Mouse (Mus musculus): ENCODE results near the gene Tcap. TPM values are rescaled to one million over a fixed set of nuclear protein-coding genes. Genes with fewer than 3 reads are reported as not detected.

Tcap gene
- polyA plus RNA-seq, 1 experiment from 2014 or later, result 0.16 TPM

DNA sequence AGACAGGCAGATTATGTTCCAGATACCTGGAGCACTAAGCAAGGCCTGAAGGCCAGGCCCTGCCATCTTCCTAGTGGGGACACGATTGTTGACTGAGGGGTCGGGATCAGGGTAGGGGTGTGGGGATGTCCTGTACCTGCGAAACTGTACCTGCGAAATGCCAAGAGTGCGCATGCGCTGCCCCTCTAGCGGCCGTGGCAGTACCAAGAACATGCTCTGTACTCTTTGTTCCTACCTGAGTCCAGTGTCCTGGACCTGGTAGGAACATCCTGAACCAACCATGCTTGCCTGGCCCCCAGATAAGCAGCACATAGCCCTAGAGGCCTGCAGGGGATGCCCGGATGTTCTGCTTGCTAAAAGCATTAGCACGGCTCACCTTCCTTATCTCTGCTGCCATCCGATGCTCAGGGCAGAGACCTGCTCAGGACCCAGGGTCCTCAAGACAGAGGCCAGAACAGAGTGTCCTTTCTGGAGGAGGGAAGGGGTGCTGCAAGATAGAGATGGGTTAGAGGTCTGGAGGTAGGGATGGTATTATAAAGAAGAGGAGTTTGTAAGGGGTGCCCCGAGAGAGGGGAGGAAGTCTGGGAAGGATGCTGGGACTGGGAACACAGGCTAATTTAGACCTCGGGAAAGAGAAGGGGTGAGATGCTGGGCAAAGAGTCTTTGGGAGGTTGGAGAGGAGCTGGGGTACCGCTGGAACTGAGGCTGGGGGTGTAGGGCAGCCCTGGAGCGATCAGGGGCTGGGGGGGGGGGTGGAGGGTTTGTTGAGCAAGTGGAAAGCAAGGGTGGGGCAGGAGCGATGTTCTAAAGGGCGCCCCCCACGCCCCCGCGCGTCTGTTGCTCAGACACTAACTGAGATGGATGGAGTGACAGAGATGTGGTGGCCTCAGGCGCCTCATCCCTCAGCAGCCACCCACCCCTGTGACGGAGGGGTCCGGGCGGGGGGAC lies 2.3 kb downstream of the Tcap start, which contains the start of gene Pnmt:
Gene Pnmt, plus strand, starts transcription at position 813 of the 948 bp plus-strand sequence.
- 52% methylated on average over 25 of the region's 25 CpGs for WGBS
- ATAC-seq, result no peak
- Histone ChIP-seq H3K36me3 (ENCODE audit: control insufficient read depth, insufficient read depth, low read length) (no peaks in the 10 kb centered on the region), H3K27me3 (replicated peaks; ENCODE audit: control insufficient read depth, insufficient read depth, low read length) (peaks cover 17% of the 10 kb centered on the region), H3K4me1 (ENCODE audit: control insufficient read depth, insufficient read depth, low read depth, low read length) (no peaks in the 10 kb centered on the region), H3K9me3 (ENCODE audit: control insufficient read depth, low read length) (no peaks in the 10 kb centered on the region), H3K4me2 (ENCODE audit: low read length) (peak within 1 kb of the TSS; percentile 16), H3K9ac (ENCODE audit: low read depth, low read length) (peak within 1 kb of the TSS; percentile 32; the same call in 1 of the 2 replicates), H3K4me3 (ENCODE audit: low read length) (no peak within 1 kb of the TSS), H3K27ac (ENCODE audit: low read depth, low read length) (no peak within 1 kb of the TSS)

DNA sequence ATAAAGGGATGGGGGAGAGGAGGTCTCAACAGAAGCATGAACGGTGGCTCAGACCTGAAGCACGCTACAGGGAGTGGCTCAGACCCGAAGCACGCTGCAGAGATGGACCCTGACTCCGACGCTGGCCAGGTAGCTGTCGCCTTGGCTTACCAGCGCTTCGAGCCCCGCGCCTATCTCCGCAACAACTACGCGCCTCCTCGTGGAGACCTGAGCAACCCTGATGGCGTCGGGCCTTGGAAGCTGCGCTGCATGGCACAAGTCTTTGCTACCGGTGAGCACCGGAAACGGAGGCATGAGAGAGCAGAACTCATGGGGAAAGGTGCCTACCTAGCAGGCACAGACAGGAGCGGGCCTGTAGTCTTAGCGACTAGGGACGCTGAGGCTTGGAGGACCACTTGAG lies 3.0 kb downstream of the Tcap start:
- H3K9me3 ChIP-seq (ENCODE audit: control insufficient read depth, low read length), result no peaks in the 10 kb centered on the region
- no peak overlapping the region for H3K4me3 ChIP-seq (ENCODE audit: low read length)
- H3K27me3 ChIP-seq (replicated peaks; ENCODE audit: control insufficient read depth, insufficient read depth, low read length), result peaks cover 17% of the 10 kb centered on the region
- WGBS, result 19% methylated on average over 24 of the region's 24 CpGs
- ATAC-seq, result no peak
- H3K9ac ChIP-seq (ENCODE audit: low read depth, low read length), result peak overlapping the region; percentile 32; the same call in 1 of the 2 replicates
- H3K4me1 ChIP-seq (ENCODE audit: control insufficient read depth, insufficient read depth, low read depth, low read length), result no peaks in the 10 kb centered on the region
- H3K27ac ChIP-seq (ENCODE audit: low read depth, low read length), result no peak overlapping the region
- peak overlapping the region; percentile 16 for H3K4me2 ChIP-seq (ENCODE audit: low read length)
- no peaks in the 10 kb centered on the region for H3K36me3 ChIP-seq (ENCODE audit: control insufficient read depth, insufficient read depth, low read length)

DNA sequence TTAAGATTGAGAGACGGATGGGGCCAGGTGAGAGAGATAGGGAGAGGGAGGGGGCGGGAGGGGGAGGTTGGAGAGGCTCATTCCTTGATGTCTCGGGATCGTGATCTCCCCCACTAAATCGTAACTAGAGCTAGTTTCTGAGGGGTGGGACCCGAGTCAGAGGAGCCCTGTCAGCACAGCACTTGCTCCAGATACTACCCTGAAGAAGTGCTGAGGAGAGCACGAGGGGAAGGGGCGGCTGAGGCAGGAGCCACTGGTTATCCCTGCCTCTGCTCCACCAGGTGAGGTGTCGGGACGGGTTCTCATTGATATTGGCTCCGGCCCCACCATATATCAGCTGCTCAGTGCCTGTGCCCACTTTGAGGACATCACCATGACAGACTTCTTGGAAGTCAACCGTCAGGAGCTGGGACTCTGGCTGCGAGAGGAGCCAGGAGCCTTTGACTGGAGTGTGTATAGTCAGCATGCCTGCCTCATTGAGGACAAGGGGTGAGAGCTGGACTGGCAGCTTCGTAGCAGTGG lies 3.5 kb downstream of the Tcap start:
- WGBS, result 64% methylated on average over 14 of the region's 14 CpGs
- no peak overlapping the region for H3K4me3 ChIP-seq (ENCODE audit: low read length)
- no peaks in the 10 kb centered on the region for H3K36me3 ChIP-seq (ENCODE audit: control insufficient read depth, insufficient read depth, low read length)
- H3K4me1 ChIP-seq (ENCODE audit: control insufficient read depth, insufficient read depth, low read depth, low read length), result no peaks in the 10 kb centered on the region
- H3K4me2 ChIP-seq (ENCODE audit: low read length), result no peak overlapping the region
- no peak overlapping the region for H3K9ac ChIP-seq (ENCODE audit: low read depth, low read length)
- no peaks in the 10 kb centered on the region for H3K9me3 ChIP-seq (ENCODE audit: control insufficient read depth, low read length)
- ATAC-seq, result no peak
- no peak overlapping the region for H3K27ac ChIP-seq (ENCODE audit: low read depth, low read length)
- peaks cover 17% of the 10 kb centered on the region for H3K27me3 ChIP-seq (replicated peaks; ENCODE audit: control insufficient read depth, insufficient read depth, low read length)

DNA sequence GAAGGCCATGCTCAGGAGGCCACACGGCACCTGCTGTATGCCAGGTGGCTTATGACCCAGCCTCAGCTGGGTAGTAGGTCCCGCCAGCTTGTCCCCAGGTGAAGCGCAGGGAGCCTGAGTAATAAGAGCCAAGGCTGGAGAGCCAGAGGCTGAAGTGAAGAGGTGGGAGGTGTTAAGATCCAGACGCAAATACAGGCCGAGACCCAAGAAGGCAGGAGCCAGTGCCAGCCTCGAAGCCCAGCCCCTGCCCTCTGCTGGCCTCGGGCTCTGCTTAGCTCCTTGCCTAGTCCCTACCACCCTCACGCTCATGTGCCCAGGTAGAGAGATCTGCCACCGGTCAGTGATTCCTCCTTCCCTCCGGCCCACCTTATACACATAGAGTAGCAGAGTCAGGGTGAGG lies 4.7 kb downstream of the Tcap start:
- H3K27me3 ChIP-seq (replicated peaks; ENCODE audit: control insufficient read depth, insufficient read depth, low read length), result peaks cover 17% of the 10 kb centered on the region
- whole genome bisulfite sequencing, result 73% methylated on average over 10 of the region's 10 CpGs
- ATAC-seq, result no peak

DNA sequence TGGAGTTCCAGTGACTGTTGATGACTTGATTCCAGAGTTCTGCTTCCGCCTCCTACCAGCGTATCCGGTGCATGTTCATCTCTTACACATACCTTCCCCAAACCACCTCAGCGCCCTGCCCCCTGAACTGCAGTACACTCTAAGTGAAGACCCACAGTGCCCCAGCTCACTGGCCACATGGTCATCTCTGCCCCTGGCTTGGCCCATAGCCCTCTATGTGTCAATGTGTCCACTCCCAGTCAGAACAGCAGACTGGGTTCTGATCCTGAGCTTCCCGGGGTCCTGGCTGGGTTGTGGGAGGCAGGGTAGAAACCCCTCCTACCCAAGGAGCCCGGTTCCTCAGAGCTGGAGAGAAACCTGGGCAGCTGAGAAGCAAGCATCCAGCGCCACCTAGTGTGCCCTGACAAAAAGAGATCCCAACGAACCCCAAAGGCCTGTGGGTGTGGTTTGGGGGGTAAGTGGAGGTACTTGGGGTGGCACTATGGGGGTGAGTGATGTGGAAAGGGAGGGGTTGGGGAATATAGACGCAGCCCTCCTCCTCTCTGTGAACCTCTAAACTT lies 5.7 kb downstream of the Tcap start:
- no peaks in the 10 kb centered on the region for H3K4me1 ChIP-seq (ENCODE audit: control insufficient read depth, insufficient read depth, low read depth, low read length)
- H3K27ac ChIP-seq (ENCODE audit: low read depth, low read length), result no peak overlapping the region
- H3K9me3 ChIP-seq (ENCODE audit: control insufficient read depth, low read length), result no peaks in the 10 kb centered on the region
- H3K4me3 ChIP-seq (ENCODE audit: low read length), result no peak overlapping the region
- WGBS, result 28% methylated on average over 9 of the region's 9 CpGs
- H3K9ac ChIP-seq (ENCODE audit: low read depth, low read length), result no peak overlapping the region
- H3K4me2 ChIP-seq (ENCODE audit: low read length), result no peak overlapping the region
- H3K27me3 ChIP-seq (replicated peaks; ENCODE audit: control insufficient read depth, insufficient read depth, low read length), result peaks cover 17% of the 10 kb centered on the region
- H3K36me3 ChIP-seq (ENCODE audit: control insufficient read depth, insufficient read depth, low read length), result no peaks in the 10 kb centered on the region
- no peak for ATAC-seq

More for the DNA sequence above, 4.7 kb downstream of the Tcap start:
- Histone ChIP-seq H3K27ac (ENCODE audit: low read depth, low read length) (no peak overlapping the region), H3K4me3 (ENCODE audit: low read length) (no peak overlapping the region), H3K4me2 (ENCODE audit: low read length) (no peak overlapping the region), H3K9ac (ENCODE audit: low read depth, low read length) (no peak overlapping the region), H3K4me1 (ENCODE audit: control insufficient read depth, insufficient read depth, low read depth, low read length) (no peaks in the 10 kb centered on the region), H3K36me3 (ENCODE audit: control insufficient read depth, insufficient read depth, low read length) (no peaks in the 10 kb centered on the region), H3K9me3 (ENCODE audit: control insufficient read depth, low read length) (no peaks in the 10 kb centered on the region)

DNA sequence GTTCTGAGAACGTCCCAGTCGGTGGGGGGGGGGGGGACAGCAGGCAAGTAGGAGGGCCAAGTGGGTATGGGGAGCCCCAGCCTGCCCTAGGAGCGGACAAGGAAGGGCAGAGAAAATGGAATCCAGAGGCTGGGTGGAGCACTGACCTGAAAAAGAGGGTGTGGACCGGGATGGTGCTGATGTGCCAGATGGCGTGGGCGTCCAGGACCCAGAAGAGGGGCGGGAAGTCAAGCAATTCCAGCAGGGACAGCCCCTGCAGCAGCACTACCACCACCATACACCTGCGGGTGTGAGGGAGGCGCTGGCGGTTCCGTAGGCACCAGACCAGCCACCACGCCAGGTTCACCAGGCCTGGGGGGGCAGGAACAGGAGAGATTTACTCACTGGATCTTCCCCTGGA lies 6.5 kb downstream of the Tcap start:
- 78% methylated on average over 12 of the region's 12 CpGs for WGBS
- no peak overlapping the region for H3K4me3 ChIP-seq (ENCODE audit: low read length)
- no peak overlapping the region for H3K4me2 ChIP-seq (ENCODE audit: low read length)
- no peaks in the 10 kb centered on the region for H3K4me1 ChIP-seq (ENCODE audit: control insufficient read depth, insufficient read depth, low read depth, low read length)
- no peak overlapping the region for H3K27ac ChIP-seq (ENCODE audit: low read depth, low read length)
- no peak overlapping the region for H3K9ac ChIP-seq (ENCODE audit: low read depth, low read length)
- H3K27me3 ChIP-seq (replicated peaks; ENCODE audit: control insufficient read depth, insufficient read depth, low read length), result peaks cover 17% of the 10 kb centered on the region
- H3K9me3 ChIP-seq (ENCODE audit: control insufficient read depth, low read length), result no peaks in the 10 kb centered on the region
- H3K36me3 ChIP-seq (ENCODE audit: control insufficient read depth, insufficient read depth, low read length), result no peaks in the 10 kb centered on the region
- ATAC-seq, result no peak

DNA sequence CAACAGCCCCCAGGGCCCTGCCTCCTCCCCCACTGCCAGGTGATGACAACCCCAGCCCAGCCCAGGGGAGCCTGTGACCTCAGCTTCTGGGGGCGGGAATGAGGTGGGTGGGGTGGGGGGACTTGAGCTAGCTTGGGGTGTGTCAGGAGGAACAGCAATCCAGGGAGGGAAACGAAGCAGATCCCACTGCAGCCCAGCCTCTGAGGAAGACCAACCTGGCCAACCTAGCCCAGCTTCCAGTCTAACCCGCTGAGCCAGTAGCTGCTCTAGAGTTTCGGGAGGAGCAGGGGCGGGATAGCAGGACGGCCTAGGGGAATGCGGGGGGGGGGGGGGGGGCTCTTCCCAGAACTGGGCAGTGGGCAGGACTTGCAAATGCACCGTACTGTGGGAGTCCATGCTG lies 8.4 kb downstream of the Tcap start:
- 36% methylated on average over 6 of the region's 8 CpGs for WGBS
- no peak for ATAC-seq
- H3K9ac ChIP-seq (ENCODE audit: low read depth, low read length), result no peak overlapping the region
- peaks cover 7% of the 10 kb centered on the region for H3K27me3 ChIP-seq (replicated peaks; ENCODE audit: control insufficient read depth, insufficient read depth, low read length)
- no peaks in the 10 kb centered on the region for H3K9me3 ChIP-seq (ENCODE audit: control insufficient read depth, low read length)
- no peaks in the 10 kb centered on the region for H3K36me3 ChIP-seq (ENCODE audit: control insufficient read depth, insufficient read depth, low read length)
- no peak overlapping the region for H3K27ac ChIP-seq (ENCODE audit: low read depth, low read length)
- H3K4me3 ChIP-seq (ENCODE audit: low read length), result no peak overlapping the region
- no peaks in the 10 kb centered on the region for H3K4me1 ChIP-seq (ENCODE audit: control insufficient read depth, insufficient read depth, low read depth, low read length)
- H3K4me2 ChIP-seq (ENCODE audit: low read length), result no peak overlapping the region

DNA sequence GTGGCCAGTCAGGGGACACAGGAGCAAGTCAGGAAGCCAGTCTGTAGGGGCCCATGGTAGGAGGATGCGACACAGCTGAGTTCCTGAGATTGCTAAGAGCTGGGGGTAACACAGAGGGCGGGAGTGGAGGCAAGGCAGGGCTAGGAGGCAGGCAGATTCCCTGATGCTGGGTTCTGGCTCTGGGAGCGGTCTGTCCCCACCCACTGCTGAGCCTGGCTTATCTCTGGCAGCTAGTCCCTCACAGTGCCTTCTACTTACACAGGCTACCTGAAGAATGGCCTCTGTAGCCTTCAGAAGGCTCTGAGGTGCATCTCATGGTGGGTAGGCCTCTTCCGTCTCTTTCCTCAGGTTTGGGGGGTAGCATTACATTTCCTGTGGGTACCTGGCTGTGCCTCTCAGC lies 9.0 kb downstream of the Tcap start:
- H3K27me3 ChIP-seq (replicated peaks; ENCODE audit: control insufficient read depth, insufficient read depth, low read length), result peaks cover 2% of the 10 kb centered on the region
- WGBS, result 66% methylated on average over 4 of the region's 4 CpGs

DNA sequence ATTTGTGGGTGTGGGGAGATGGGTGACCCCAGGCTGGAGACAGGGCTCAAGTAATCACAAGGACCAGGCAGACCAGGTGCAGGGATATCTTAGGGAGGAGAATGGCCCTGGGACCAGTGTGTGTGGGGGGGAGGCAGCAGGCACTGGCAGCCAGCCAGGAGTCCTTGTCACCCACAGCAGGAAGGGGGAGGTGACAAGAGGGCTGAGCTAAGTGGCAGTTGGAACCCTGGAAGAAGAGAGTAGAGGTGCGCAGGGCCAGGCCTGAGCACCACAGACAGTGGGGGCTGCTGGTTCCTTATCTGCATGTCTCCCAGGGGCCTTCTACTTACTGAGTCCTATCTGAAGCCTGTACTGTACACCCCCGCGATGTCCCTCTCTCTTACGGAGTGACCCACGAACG lies 9.7 kb downstream of the Tcap start:
- Histone ChIP-seq H3K4me1 (ENCODE audit: control insufficient read depth, insufficient read depth, low read depth, low read length) (no peaks in the 10 kb centered on the region), H3K4me3 (ENCODE audit: low read length) (no peak overlapping the region), H3K27me3 (replicated peaks; ENCODE audit: control insufficient read depth, insufficient read depth, low read length) (peaks cover 2% of the 10 kb centered on the region), H3K4me2 (ENCODE audit: low read length) (no peak overlapping the region), H3K36me3 (ENCODE audit: control insufficient read depth, insufficient read depth, low read length) (no peaks in the 10 kb centered on the region), H3K9ac (ENCODE audit: low read depth, low read length) (no peak overlapping the region), H3K9me3 (ENCODE audit: control insufficient read depth, low read length) (no peaks in the 10 kb centered on the region), H3K27ac (ENCODE audit: low read depth, low read length) (no peak overlapping the region)
- no peak for ATAC-seq
- 67% methylated on average over 6 of the region's 6 CpGs for WGBS

More for the DNA sequence above, 9.0 kb downstream of the Tcap start:
- H3K4me2 ChIP-seq (ENCODE audit: low read length), result no peak overlapping the region
- H3K4me1 ChIP-seq (ENCODE audit: control insufficient read depth, insufficient read depth, low read depth, low read length), result no peaks in the 10 kb centered on the region
- no peak overlapping the region for H3K9ac ChIP-seq (ENCODE audit: low read depth, low read length)
- H3K9me3 ChIP-seq (ENCODE audit: control insufficient read depth, low read length), result no peaks in the 10 kb centered on the region
- H3K4me3 ChIP-seq (ENCODE audit: low read length), result no peak overlapping the region
- H3K36me3 ChIP-seq (ENCODE audit: control insufficient read depth, insufficient read depth, low read length), result no peaks in the 10 kb centered on the region
- ATAC-seq, result no peak
- H3K27ac ChIP-seq (ENCODE audit: low read depth, low read length), result no peak overlapping the region
